Mouse (Mus musculus) MEL (cell line): ENCODE data around the gene Vmn1r207-ps.
"Not testable (repeated sequence)": the region's sequence is repeated elsewhere in the genome, so short reads cannot be mapped to it uniquely, and the experiment has no call there.

Source experiments
- CTCF ChIP-seq, 3 experiments: IDR thresholded peaks in 2 of 3; conservative IDR thresholded peaks in 1 of 3; 2 replicates each; pipeline ENCODE4 v1.5.1; 2011 to 2012; ENCODE audit warnings: low read length in 3 of 3, low read depth in 2 of 3, mild to moderate bottlenecking in 2 of 3, improper control_type of control experiment in 1 of 3, inconsistent platforms in 1 of 3, mixed read lengths in 1 of 3, moderate library complexity in 1 of 3; ENCODE audit not compliant: control insufficient read depth in 1 of 3, insufficient read depth in 1 of 3, poor library complexity in 1 of 3, severe bottlenecking in 1 of 3
- HCFC1 ChIP-seq: IDR thresholded peaks from 2 replicates; pipeline ENCODE4 v1.6.1; 2012; ENCODE audit warnings: low read depth, mild to moderate bottlenecking, inconsistent platforms, low read length, improper control_type of control experiment, moderate library complexity

DNA sequence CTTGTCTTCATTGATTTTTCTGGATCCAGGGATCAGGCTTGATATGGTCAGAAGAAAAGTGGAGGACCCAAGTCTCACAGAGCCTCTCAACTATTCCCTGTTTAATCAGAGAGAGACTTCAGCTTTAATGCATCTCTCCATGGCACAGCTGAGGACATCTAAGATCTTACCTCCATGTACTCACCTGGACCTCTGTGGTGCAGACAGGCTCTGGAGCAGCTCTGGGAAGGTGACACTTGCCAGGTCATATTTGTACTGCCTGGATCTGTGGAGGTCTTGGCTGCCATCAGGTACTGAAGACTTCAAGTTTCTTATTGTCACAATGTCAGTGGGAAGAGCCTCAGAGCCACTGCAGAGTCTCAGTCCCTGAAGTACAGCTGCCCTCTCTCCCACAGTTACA is at the start of gene Vmn1r207-ps:
- TF ChIP-seq CTCF (IDR thresholded peaks at IDR 0.05 in 2 of 3, conservative IDR thresholded peaks at IDR 0.05 in 1 of 3; ENCODE audit: control insufficient read depth in 1 of 3, insufficient read depth in 1 of 3, low read depth in 2 of 3, low read length in 3 of 3, poor library complexity in 1 of 3, severe bottlenecking in 1 of 3); HCFC1: not testable (repeated sequence)
